Mouse (Mus musculus) brain, embryonic 14.5 days (tissue): ENCODE results near the gene Gphb5.

ENCODE experiments used
- CTCF ChIP-seq: fragments of 200-500 bp; IDR thresholded peaks from 2 replicates; pipeline ENCODE4 v1.5.1; 2012; ENCODE audit warnings: inconsistent platforms, mild to moderate bottlenecking, moderate library complexity, borderline replicate concordance; ENCODE audit not compliant: insufficient read depth, insufficient read length; ENCODE audit errors: extremely low read depth
- POLR2A ChIP-seq: fragments of 200-500 bp; IDR thresholded peaks from 2 replicates; pipeline ENCODE4 v1.6.1; 2012; ENCODE audit warnings: mild to moderate bottlenecking, inconsistent platforms, borderline replicate concordance; ENCODE audit not compliant: poor library complexity, insufficient read depth, insufficient read length, severe bottlenecking; ENCODE audit errors: extremely low read depth

DNA sequence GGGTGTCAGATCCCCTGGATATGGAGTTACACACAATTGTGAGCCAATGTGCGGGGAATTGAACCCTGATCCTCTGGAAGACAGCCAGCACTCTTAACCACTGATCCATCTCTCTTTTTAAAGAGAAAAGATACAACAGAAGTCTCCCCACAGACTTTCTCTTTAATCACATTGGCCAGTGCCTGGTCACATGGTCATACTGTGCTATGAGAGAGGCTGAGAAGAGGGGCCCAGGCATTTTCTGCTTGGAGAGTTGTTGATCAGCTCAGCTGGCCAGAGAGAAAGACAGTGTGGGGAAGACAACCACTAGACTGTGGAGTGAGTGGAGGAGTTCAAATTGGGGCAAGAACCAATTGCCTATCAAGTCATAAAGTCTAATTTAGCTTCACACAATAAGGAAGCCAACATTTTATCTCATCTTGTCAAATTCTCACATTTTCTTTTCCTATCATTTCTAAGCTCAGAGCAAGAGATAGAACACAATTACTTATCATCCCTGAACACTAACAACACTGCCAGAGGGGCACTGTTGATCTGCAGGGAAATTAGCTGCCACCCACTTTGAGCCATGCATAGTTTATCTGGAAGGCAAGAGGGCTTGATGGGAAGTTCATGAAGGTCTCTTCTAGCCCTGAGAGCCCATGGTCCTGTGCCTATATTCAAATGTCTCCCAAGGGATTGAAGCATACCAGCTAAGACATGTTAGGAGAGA lies 13.3 kb upstream of the Gphb5 start:
- TF ChIP-seq CTCF (no peak), POLR2A (no peak)
